Mouse (Mus musculus) CH12.LX (cell line): ENCODE results near the gene Eif2ak3. TPM values are rescaled to one million over a fixed set of nuclear protein-coding genes. Genes with fewer than 3 reads are reported as not detected.

Source experiments
- polyA plus RNA-seq: library from polyadenylated mRNA; unstranded; fragments of >175 nt; gene quantifications from 2 replicates; pipeline ENCODE4 v1.2.1, GENCODE M21; 2012; ENCODE audit warnings: low read depth; ENCODE audit not compliant: insufficient read length
- total RNA-seq, 2 experiments: library from RNA; depleted of rRNA; stranded (reverse); fragments of 300-350 nt in 1 of 2; fragments of >200 nt in 1 of 2; gene quantifications; 2 replicates each; pipeline ENCODE4 v1.2.3; 2012 to 2014

The Eif2ak3 gene
- total and polyA plus RNA-seq, 3 experiments = 21.2 to 38.9 (median 23.1) TPM

Other genes starting within 250 kb of the Eif2ak3 start
- gene Rpia, start 52.3 kb upstream of the Eif2ak3 start, total RNA-seq (2012; rRNA removed) = 55.7 and 76.1 TPM in 2 replicates
- 61.8 and 65.1 TPM in 2 replicates for gene Rpia, start 52.3 kb upstream of the Eif2ak3 start, total RNA-seq (2014; rRNA removed)
- gene Rpia, start 52.3 kb upstream of the Eif2ak3 start, polyA plus RNA-seq = 57.8 and 68.9 TPM in 2 replicates
- not detected in 2 replicates for gene Tex37, start 74.4 kb downstream of the Eif2ak3 start, total RNA-seq (2012; rRNA removed)
- not detected in 2 replicates for gene Tex37, start 74.4 kb downstream of the Eif2ak3 start, total RNA-seq (2014; rRNA removed)
- gene Tex37, start 74.4 kb downstream of the Eif2ak3 start, polyA plus RNA-seq = not detected in 2 replicates
- not detected in 2 replicates for gene Foxi3, start 112.0 kb downstream of the Eif2ak3 start, total RNA-seq (2012; rRNA removed)
- gene Foxi3, start 112.0 kb downstream of the Eif2ak3 start, total RNA-seq (2014; rRNA removed) = not detected in 2 replicates
- not detected in 2 replicates for gene Foxi3, start 112.0 kb downstream of the Eif2ak3 start, polyA plus RNA-seq